Mouse (Mus musculus): ENCODE results near the gene Vrtn. TPM values are rescaled to one million over a fixed set of nuclear protein-coding genes. Genes with fewer than 3 reads are reported as not detected.
A peak's percentile ranks its signal among the peaks of the same experiment; 100 is the strongest.

The Vrtn gene
- total RNA-seq (2014; rRNA removed) (not detected in 2 replicates), polyA plus RNA-seq (2015; fragmentation: Nextera tagmentation; extraction: Ambion mirVana) (0.06 TPM in 2 replicates)

DNA sequence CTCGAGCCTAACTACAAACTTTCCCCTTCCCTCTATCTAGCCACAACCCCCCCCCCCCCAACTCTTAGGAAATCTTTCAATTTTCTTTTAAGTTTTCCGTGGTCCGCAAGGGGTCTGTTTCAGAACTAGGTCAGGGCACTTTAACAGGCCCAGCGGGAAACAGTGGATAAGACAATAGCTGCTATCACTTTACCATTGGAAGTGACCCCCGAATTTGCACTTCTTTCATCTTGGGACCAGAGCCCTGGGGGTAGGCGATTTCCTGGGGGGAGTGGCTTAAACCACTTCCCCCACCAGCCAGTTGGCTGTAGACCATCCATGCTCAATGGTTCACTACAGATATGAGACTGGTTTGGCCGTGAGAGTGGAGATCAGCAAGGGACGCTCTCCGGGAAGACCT, at the start of gene Vrtn:
Gene Vrtn, plus strand, starts transcription at position 366 of the 400 bp plus-strand sequence.
- Histone ChIP-seq H3K4me1 (ENCODE audit: insufficient read depth) (no peaks in the 10 kb centered on the region), H3K36me3 (ENCODE audit: insufficient read depth) (no peaks in the 10 kb centered on the region), H3K9ac (no peak within 1 kb of the TSS), H3K4me2 (ENCODE audit: low read depth) (no peak within 1 kb of the TSS), H3K4me3 (ENCODE audit: low read depth, low read length) (no peak within 1 kb of the TSS), H3K9me3 (ENCODE audit: low read length) (no peaks in the 10 kb centered on the region), H3K27me3 (ENCODE audit: insufficient read depth, low read length) (peaks cover 38% of the 10 kb centered on the region), H3K27ac (ENCODE audit: low read depth, low read length) (no peak within 1 kb of the TSS)
- DNase-seq = no peak
- 6% methylated on average over 9 of the region's 9 CpGs for WGBS
- no peak for TF ChIP-seq CTCF (IDR thresholded peaks at IDR 0.05; ENCODE audit: low read depth)
- no peak for ATAC-seq

DNA sequence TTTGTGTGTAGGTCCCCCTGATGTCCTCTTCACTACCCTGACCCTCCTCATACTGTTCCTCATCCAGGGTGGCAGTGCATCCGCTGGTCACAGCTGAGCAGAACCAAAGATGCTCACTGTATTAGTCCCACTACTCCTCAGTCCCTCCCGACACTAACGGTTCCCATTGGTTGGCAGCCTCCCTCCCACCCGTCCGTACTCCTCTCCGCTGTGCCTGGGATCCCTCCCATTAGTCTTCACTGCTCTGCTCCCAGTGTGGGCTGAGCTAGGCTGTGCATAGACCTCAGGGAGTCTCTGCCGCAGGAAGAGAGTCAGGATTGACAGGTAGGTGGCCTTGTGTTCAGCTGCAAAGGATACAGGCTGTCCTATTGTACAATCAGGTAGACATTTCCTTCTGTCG, 42.5 kb upstream of the Vrtn start:
- H3K4me1 ChIP-seq (ENCODE audit: insufficient read depth) = no peaks in the 10 kb centered on the region
- H3K9me3 ChIP-seq (ENCODE audit: low read length) = no peaks in the 10 kb centered on the region
- no peak overlapping the region for H3K27ac ChIP-seq (ENCODE audit: low read depth, low read length)
- H3K27me3 ChIP-seq (ENCODE audit: insufficient read depth, low read length) = no peaks in the 10 kb centered on the region
- ATAC-seq (0 out of 2 replicates have a peak, but pooled peaks have one; percentile 29), DNase-seq (no peak)
- H3K9ac ChIP-seq = no peak overlapping the region
- no peak overlapping the region for H3K4me2 ChIP-seq (ENCODE audit: low read depth)
- no peak for TF ChIP-seq CTCF (IDR thresholded peaks at IDR 0.05; ENCODE audit: low read depth)
- H3K36me3 ChIP-seq (ENCODE audit: insufficient read depth) = no peaks in the 10 kb centered on the region
- 20% methylated on average over 8 of the region's 8 CpGs for WGBS
- no peak overlapping the region for H3K4me3 ChIP-seq (ENCODE audit: low read depth, low read length)

DNA sequence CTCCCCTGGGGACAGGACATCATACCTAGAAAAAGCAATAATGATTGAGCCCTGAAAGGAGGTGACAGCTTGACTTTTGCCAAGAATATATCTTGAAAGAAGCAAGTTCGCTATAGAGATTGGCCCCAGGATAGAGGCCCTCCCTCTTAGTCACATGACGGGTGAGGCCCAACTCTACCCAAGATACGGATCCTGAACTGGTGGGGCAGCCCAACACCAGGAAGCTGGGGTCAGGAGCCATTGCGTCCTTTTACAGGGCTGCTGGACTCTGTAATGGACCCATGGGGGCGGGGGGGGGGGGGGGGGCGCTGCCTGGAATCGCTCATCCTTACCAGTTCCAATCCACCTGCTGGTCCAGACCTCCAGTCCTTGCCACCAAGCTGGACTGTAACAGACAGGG, 36.8 kb upstream of the Vrtn start:
- H3K4me2 ChIP-seq (ENCODE audit: low read depth) = no peak overlapping the region
- no peaks in the 10 kb centered on the region for H3K27me3 ChIP-seq (ENCODE audit: insufficient read depth, low read length)
- DNase-seq (no peak), ATAC-seq (no peak)
- H3K9ac ChIP-seq = no peak overlapping the region
- H3K4me3 ChIP-seq (ENCODE audit: low read depth, low read length) = no peak overlapping the region
- no peak overlapping the region for H3K27ac ChIP-seq (ENCODE audit: low read depth, low read length)
- H3K9me3 ChIP-seq (ENCODE audit: low read length) = no peaks in the 10 kb centered on the region
- no peak for TF ChIP-seq CTCF (IDR thresholded peaks at IDR 0.05; ENCODE audit: low read depth)
- no peaks in the 10 kb centered on the region for H3K4me1 ChIP-seq (ENCODE audit: insufficient read depth)
- H3K36me3 ChIP-seq (ENCODE audit: insufficient read depth) = peaks cover 20% of the 10 kb centered on the region
- WGBS = 94% methylated on average over 6 of the region's 7 CpGs

DNA sequence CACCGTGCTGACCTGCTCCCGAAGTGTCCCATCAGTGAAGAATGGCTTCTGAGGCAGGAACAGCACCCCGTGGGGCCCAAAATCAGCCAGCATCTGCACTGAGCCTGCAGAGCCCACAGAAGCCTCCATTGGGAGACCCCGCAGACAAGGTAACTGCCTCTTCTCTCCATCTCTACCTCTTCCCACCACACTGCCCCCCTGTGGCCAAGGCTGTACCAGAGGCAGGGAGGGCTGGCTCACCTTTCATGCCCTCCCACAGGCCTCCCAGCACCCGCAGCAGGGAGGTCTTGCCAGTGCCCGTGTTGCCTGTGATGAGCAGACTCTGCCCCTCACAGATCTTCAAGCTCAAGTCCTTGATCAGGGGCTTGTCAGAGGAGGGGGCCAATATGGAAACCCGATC, 35.0 kb upstream of the Vrtn start:
- ATAC-seq = no peak
- Histone ChIP-seq H3K4me1 (ENCODE audit: insufficient read depth) (no peaks in the 10 kb centered on the region), H3K9ac (no peak overlapping the region), H3K4me2 (ENCODE audit: low read depth) (no peak overlapping the region), H3K36me3 (ENCODE audit: insufficient read depth) (peaks cover 20% of the 10 kb centered on the region), H3K27ac (ENCODE audit: low read depth, low read length) (no peak overlapping the region), H3K4me3 (ENCODE audit: low read depth, low read length) (no peak overlapping the region), H3K27me3 (ENCODE audit: insufficient read depth, low read length) (no peaks in the 10 kb centered on the region), H3K9me3 (ENCODE audit: low read length) (no peaks in the 10 kb centered on the region)
- TF ChIP-seq CTCF (IDR thresholded peaks at IDR 0.05; ENCODE audit: low read depth) = peak; percentile 19; the same call in 1 of the 2 replicates
- DNase-seq = no peak
- WGBS = 81% methylated on average over 7 of the region's 7 CpGs

DNA sequence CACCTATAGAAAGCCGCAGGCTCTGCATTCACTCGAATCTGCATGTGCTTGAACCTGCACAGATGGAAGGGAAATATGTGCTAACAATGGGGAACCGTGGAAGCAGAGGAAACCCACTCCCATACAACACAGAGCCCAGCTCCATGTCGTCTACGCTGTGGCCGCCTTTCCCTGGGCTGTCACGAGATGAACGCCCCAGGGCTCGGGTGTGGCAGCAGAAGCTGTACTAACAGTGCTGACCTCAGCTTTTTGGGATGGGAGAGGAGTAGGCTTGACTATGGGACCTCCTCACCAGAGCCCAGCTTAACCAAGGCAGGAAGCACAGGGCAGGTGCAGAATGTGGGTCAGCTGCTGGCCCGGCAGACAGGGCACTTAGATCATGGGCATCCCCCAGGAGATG, 29.1 kb upstream of the Vrtn start:
- no peak for TF ChIP-seq CTCF (IDR thresholded peaks at IDR 0.05; ENCODE audit: low read depth)
- Histone ChIP-seq H3K4me2 (ENCODE audit: low read depth) (no peak overlapping the region), H3K36me3 (ENCODE audit: insufficient read depth) (0 out of 2 replicates have a peak, but pooled peaks cover 10% of the 10 kb centered on the region), H3K4me1 (ENCODE audit: insufficient read depth) (no peaks in the 10 kb centered on the region), H3K27ac (ENCODE audit: low read depth, low read length) (no peak overlapping the region), H3K4me3 (ENCODE audit: low read depth, low read length) (no peak overlapping the region), H3K9ac (no peak overlapping the region), H3K9me3 (ENCODE audit: low read length) (no peaks in the 10 kb centered on the region), H3K27me3 (ENCODE audit: insufficient read depth, low read length) (no peaks in the 10 kb centered on the region)
- no peak for DNase-seq
- ATAC-seq = no peak
- 93% methylated on average over 10 of the region's 10 CpGs for WGBS

DNA sequence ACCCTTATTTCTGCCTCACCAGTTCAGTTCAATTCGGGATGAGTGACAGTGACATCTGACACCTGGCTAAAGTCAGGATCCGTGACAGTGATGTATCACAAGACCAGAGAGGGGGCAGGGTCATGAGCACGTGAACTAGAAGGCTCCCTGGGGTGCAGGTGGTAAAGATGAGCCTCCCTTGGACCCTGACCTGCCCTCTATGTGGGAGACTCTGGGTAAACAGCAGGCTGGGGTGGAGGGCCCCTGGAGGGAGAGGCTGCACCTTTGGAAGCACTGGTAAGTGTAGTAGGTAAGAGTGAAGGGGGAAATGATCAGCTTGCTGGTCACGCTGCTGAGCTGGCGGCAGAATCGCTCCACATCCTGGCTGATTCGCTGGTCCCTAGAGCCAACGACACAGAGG, 28.3 kb upstream of the Vrtn start:
- H3K4me2 ChIP-seq (ENCODE audit: low read depth) = no peak overlapping the region
- WGBS = 78% methylated on average over 8 of the region's 8 CpGs
- H3K4me3 ChIP-seq (ENCODE audit: low read depth, low read length) = no peak overlapping the region
- H3K4me1 ChIP-seq (ENCODE audit: insufficient read depth) = no peaks in the 10 kb centered on the region
- TF ChIP-seq CTCF (IDR thresholded peaks at IDR 0.05; ENCODE audit: low read depth) = no peak
- no peak for DNase-seq
- H3K9ac ChIP-seq = no peak overlapping the region
- ATAC-seq = no peak
- H3K27me3 ChIP-seq (ENCODE audit: insufficient read depth, low read length) = no peaks in the 10 kb centered on the region
- no peak overlapping the region for H3K27ac ChIP-seq (ENCODE audit: low read depth, low read length)
- H3K36me3 ChIP-seq (ENCODE audit: insufficient read depth) = 0 out of 2 replicates have a peak, but pooled peaks cover 5% of the 10 kb centered on the region
- H3K9me3 ChIP-seq (ENCODE audit: low read length) = no peaks in the 10 kb centered on the region

DNA sequence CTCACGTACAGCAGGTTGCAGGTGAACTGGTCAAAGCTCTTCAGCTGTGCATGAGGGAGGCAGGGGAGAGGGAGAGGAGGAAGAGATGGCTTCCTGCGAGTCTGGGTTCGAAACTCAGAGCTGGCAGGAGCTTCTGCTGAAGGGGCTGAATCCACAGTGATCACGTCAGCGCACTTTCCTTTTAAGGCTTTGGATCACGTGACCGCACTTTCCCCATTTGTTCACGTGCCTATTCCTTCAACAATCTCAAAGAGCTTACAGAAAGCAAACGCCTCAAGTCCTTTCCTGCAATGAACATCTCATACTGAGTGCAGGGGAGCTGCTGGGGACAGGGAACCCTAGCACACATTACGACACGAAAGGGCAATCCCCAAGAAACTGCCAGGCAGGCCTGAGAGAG, 26.8 kb upstream of the Vrtn start:
- H3K4me3 ChIP-seq (ENCODE audit: low read depth, low read length) = no peak overlapping the region
- no peak overlapping the region for H3K4me2 ChIP-seq (ENCODE audit: low read depth)
- TF ChIP-seq CTCF (IDR thresholded peaks at IDR 0.05; ENCODE audit: low read depth) = no peak
- H3K36me3 ChIP-seq (ENCODE audit: insufficient read depth) = no peaks in the 10 kb centered on the region
- WGBS = 90% methylated on average over 11 of the region's 11 CpGs
- no peak overlapping the region for H3K27ac ChIP-seq (ENCODE audit: low read depth, low read length)
- H3K9me3 ChIP-seq (ENCODE audit: low read length) = no peaks in the 10 kb centered on the region
- H3K9ac ChIP-seq = no peak overlapping the region
- H3K4me1 ChIP-seq (ENCODE audit: insufficient read depth) = no peaks in the 10 kb centered on the region
- DNase-seq (no peak), ATAC-seq (no peak)
- H3K27me3 ChIP-seq (ENCODE audit: insufficient read depth, low read length) = no peaks in the 10 kb centered on the region

Measured in forebrain, postnatal 0 days (tissue).